Mouse (Mus musculus) CH12.LX (cell line): ENCODE results near the gene Thumpd2.

Experiments used
- CTCF ChIP-seq, 2 experiments: IDR thresholded peaks in 1 of 2; conservative IDR thresholded peaks in 1 of 2; 2 replicates each; pipeline ENCODE4 v1.5.1; 2011 to 2012; ENCODE audit warnings: low read depth in 2 of 2, low read length in 2 of 2, improper control_type of control experiment in 1 of 2, inconsistent platforms in 1 of 2, mild to moderate bottlenecking in 1 of 2, moderate library complexity in 1 of 2
- E2F4 ChIP-seq: IDR thresholded peaks from 2 replicates; pipeline ENCODE4 v1.6.1; 2011; ENCODE audit warnings: low read depth, low read length, improper control_type of control experiment; ENCODE audit not compliant: insufficient replicate concordance
- EP300 ChIP-seq: IDR thresholded peaks from 2 replicates; pipeline ENCODE4 v1.6.1; 2011; ENCODE audit warnings: low read length, improper control_type of control experiment
- JUN ChIP-seq: IDR thresholded peaks from 2 replicates; pipeline ENCODE4 v1.6.1; 2011; ENCODE audit warnings: low read depth, mild to moderate bottlenecking, low read length, improper control_type of control experiment, moderate library complexity; ENCODE audit not compliant: insufficient read depth
- KAT2A ChIP-seq: IDR thresholded peaks from 2 replicates; pipeline ENCODE4 v1.6.1; 2012; ENCODE audit warnings: low read length, improper control_type of control experiment, inconsistent platforms; ENCODE audit not compliant: insufficient replicate concordance
- MAX ChIP-seq: IDR thresholded peaks from 2 replicates; pipeline ENCODE4 v1.6.1; 2011; ENCODE audit warnings: low read length, improper control_type of control experiment
- MXI1 ChIP-seq: IDR thresholded peaks from 2 replicates; pipeline ENCODE4 v1.6.1; 2011; ENCODE audit warnings: mild to moderate bottlenecking, low read depth, low read length, improper control_type of control experiment
- MYC ChIP-seq: IDR thresholded peaks from 2 replicates; pipeline ENCODE4 v1.6.1; 2011; ENCODE audit warnings: low read depth, mild to moderate bottlenecking, improper control_type of control experiment, low read length
- NELFE ChIP-seq: IDR thresholded peaks from 2 replicates; pipeline ENCODE4 v1.6.1; 2011; ENCODE audit warnings: low read depth, low read length, improper control_type of control experiment
- POLR2AphosphoS2 ChIP-seq: IDR thresholded peaks from 2 replicates; pipeline ENCODE4 v1.6.1; 2011; ENCODE audit warnings: low read depth, low read length, improper control_type of control experiment
- ZC3H11A ChIP-seq: IDR thresholded peaks from 2 replicates; pipeline ENCODE4 v1.6.1; 2012; ENCODE audit warnings: low read depth, mild to moderate bottlenecking, inconsistent platforms, low read length, improper control_type of control experiment

- no peak for TF ChIP-seq NELFE
- TF ChIP-seq JUN: no peak
- TF ChIP-seq CTCF (conservative IDR thresholded peaks at IDR 0.05 in 1 of 2, IDR thresholded peaks at IDR 0.05 in 1 of 2; ENCODE audit: low read depth in 2 of 2, low read length in 2 of 2): no peak
- TF ChIP-seq ZC3H11A: no peak
- TF ChIP-seq MYC: no peak
- TF ChIP-seq EP300: no peak
- no peak for TF ChIP-seq POLR2AphosphoS2
- TF ChIP-seq E2F4: no peak
- no peak for TF ChIP-seq KAT2A
- TF ChIP-seq MXI1: no peak
- no peak for TF ChIP-seq MAX
Observed at GRCm38 (mm10) chr17:81010844-81011685, 53.8 kb downstream of the Thumpd2 start.
